ENCODE assay signal across 26 mouse cellular contexts in genomic region chr12:30109646-30110605, GRCm38 (mm10). TPM values are rescaled to one million over a fixed set of nuclear protein-coding genes. Genes with fewer than 3 reads are reported as not detected.
A peak's percentile ranks its signal among the peaks of the same experiment; 100 is the strongest.
DNase-seq lines count a peak whose midpoint lies in the region; ATAC-seq lines count a peak whose summit lies in the region.
"Had no signal": no experiment of that assay in that cellular context is flagged by ENCODE, and none has a peak within 500 bp of the region (broad histone marks: within the 10 kb centered on the region; RNA-seq: fewer than 3 reads in every experiment).

No protein-coding gene starts in this region.

- ATAC-seq in frontal cortex, adult (ENCODE audit: low TSS enrichment) = peak; percentile 47; the same call in 1 of the 2 replicates
- ATAC-seq: activated CD4-positive, CD25-positive, alpha-beta regulatory T cell, adult 4 months; CD4-positive, CD25-positive, alpha-beta regulatory T cell, adult 4 months; hindbrain, postnatal 0 days; intestine, postnatal 0 days; midbrain, embryonic 13.5 days; Patski had no signal

- DNase-seq in frontal cortex, postnatal 14 days (ENCODE audit: low spot score in 2 of 2) = no peak
- peak; percentile 36 to 59 for DNase-seq in right cerebral cortex, postnatal 10 days (ENCODE audit: low spot score in 2 of 2)
- DNase-seq in right cerebral cortex, postnatal 4 days = no peak
- DNase-seq in layer of hippocampus, adult 8-10 months (ENCODE audit: low spot score in 2 of 2) = peak; percentile 16 to 32
- DNase-seq in liver = no peak
- no peak for DNase-seq in gastrocnemius, adult 18-20 months (ENCODE audit: low spot score)
- no peak for DNase-seq in right cerebral cortex, adult 18-20 months
- DNase-seq: adrenal gland, postnatal 14 days; cerebellum, adult 11 months; cerebellum, postnatal 14 days; gastrocnemius, postnatal 36 days; kidney, postnatal 25 days; left cerebral cortex, postnatal 4 days; lung, postnatal 36 days; thymus, postnatal 36 days had no signal

RNA-seq across cellular contexts. Expression of gene Tpo, which starts 22.5 kb away (rescaled TPM):
- total RNA-seq in layer of hippocampus, adult 8-10 months (2022) = under 1 TPM in 3 of 4 experiments, not detected in 1; 0.09 to 0.54 (median 0.47) TPM
- total RNA-seq in gastrocnemius, adult 18-20 months (2021) = not detected
- total RNA-seq: adrenal gland, postnatal 14 days; gastrocnemius, postnatal 36 days; heart, adult 8-10 months; hematopoietic stem cell, adult 5-6 weeks; monocyte, adult 5-6 weeks; neutrophil, adult 5-6 weeks had no signal

Comparison
In these comparisons a context has a peak if more than half of its experiments do, and no peak if none do; other contexts are left out.
1. DNase-seq: peak in right cerebral cortex, postnatal 10 days (2 of 2) and layer of hippocampus, adult 8-10 months (2 of 2); none in frontal cortex, postnatal 14 days (0 of 2), right cerebral cortex, postnatal 4 days (single experiment), liver (single experiment), gastrocnemius, adult 18-20 months (single experiment) and right cerebral cortex, adult 18-20 months (single experiment).